Mouse (Mus musculus): ENCODE measurements around the gene Slc17a7. TPM values are rescaled to one million over a fixed set of nuclear protein-coding genes. Genes with fewer than 3 reads are reported as not detected.
A peak's percentile ranks its signal among the peaks of the same experiment; 100 is the strongest.

Slc17a7 gene
- polyA plus RNA-seq, 1 experiment from 2014 or later, result not detected

GRCm38 (mm10) chr7:45135993-45136567 lies 27.7 kb upstream of the Slc17a7 start, which contains the start of the genes Gm45713 and Flt3l:
Gene Gm45713 (minus strand): TSS chr7:45136231.
Gene Flt3l (minus strand): TSS chr7:45136432.
- H3K27me3 ChIP-seq (ENCODE audit: control insufficient read depth, insufficient read depth, low read length), result no peaks in the 10 kb centered on the region
- H3K9me3 ChIP-seq (ENCODE audit: control insufficient read depth, low read length), result no peaks in the 10 kb centered on the region
- DNase-seq (ENCODE audit: low spot score), result peak; percentile 88
- TF ChIP-seq EP300 (optimal IDR thresholded peaks at IDR 0.05) (no peak), CTCF (IDR thresholded peaks at IDR 0.05; ENCODE audit: low read depth) (peak; percentile 99)
- peak within 1 kb of the TSS; percentile 60 for H3K4me3 ChIP-seq (ENCODE audit: low read depth, low read length)
- peak within 1 kb of the TSS; percentile 78 for H3K4me2 ChIP-seq (replicated peaks; ENCODE audit: low read depth)
- H3K36me3 ChIP-seq (ENCODE audit: control insufficient read depth, insufficient read depth, low read length), result no peaks in the 10 kb centered on the region
- peak within 1 kb of the TSS; percentile 70 for H3K9ac ChIP-seq (ENCODE audit: low read length)
- H3K4me1 ChIP-seq (replicated peaks; ENCODE audit: control insufficient read depth, insufficient read depth), result no peaks in the 10 kb centered on the region
- H3K27ac ChIP-seq (replicated peaks), result peak within 1 kb of the TSS; percentile 45
- 3% methylated on average over 29 of the region's 29 CpGs for WGBS
- peak; percentile 85 for ATAC-seq (ENCODE audit: low FRiP score, low TSS enrichment)

DNA sequence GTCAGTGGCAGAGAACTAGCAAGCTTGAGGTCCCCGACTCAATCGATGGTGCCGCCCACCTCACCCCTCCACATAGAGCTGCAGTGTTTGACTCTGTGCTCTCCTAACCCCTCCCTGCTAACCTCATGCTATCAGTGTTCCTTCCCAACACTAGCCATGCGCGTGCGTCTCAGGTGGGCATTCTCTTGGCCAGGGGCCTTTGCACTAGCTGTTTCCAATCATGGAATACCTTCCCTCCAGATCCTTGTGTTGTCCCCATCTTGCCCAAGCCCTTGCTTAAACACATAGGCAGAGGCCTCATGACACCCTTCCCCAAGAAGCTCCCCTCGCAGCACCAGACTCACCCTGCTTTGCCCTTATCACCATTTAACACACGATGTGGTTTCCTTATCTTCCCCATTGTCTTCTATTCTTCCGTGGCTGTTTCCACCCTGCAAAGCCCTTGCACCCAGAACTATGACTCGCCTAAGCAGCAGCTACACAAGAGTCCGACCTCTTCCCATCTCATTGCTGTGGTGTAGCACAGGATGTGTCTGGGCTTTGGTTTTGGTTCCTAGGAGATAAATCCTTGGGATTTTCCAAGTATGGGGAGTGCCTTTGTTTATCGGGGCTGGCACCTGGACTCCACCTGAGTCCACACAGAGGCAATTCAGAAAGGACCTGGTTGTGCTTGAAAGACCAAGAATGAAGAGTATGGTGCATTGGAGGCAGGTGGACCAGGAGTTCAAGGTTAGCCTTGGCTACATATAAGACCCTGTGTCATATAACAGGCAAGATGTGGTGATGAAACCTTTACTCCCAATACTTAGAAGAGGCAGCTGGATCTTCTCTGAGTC lies 26.4 kb upstream of the Slc17a7 start:
- H3K9me3 ChIP-seq (ENCODE audit: control insufficient read depth, low read length), result no peaks in the 10 kb centered on the region
- no peak overlapping the region for H3K4me3 ChIP-seq (ENCODE audit: low read depth, low read length)
- 66% methylated on average over 12 of the region's 12 CpGs for WGBS
- no peak overlapping the region for H3K27ac ChIP-seq (replicated peaks)
- no peak overlapping the region for H3K9ac ChIP-seq (ENCODE audit: low read length)
- ATAC-seq (ENCODE audit: low FRiP score, low TSS enrichment) (no peak), DNase-seq (ENCODE audit: low spot score) (no peak)
- H3K4me1 ChIP-seq (replicated peaks; ENCODE audit: control insufficient read depth, insufficient read depth), result no peaks in the 10 kb centered on the region
- TF ChIP-seq EP300 (optimal IDR thresholded peaks at IDR 0.05), result no peak
- no peak for TF ChIP-seq CTCF (IDR thresholded peaks at IDR 0.05; ENCODE audit: low read depth)
- H3K36me3 ChIP-seq (ENCODE audit: control insufficient read depth, insufficient read depth, low read length), result no peaks in the 10 kb centered on the region
- H3K27me3 ChIP-seq (ENCODE audit: control insufficient read depth, insufficient read depth, low read length), result no peaks in the 10 kb centered on the region
- H3K4me2 ChIP-seq (replicated peaks; ENCODE audit: low read depth), result no peak overlapping the region

DNA sequence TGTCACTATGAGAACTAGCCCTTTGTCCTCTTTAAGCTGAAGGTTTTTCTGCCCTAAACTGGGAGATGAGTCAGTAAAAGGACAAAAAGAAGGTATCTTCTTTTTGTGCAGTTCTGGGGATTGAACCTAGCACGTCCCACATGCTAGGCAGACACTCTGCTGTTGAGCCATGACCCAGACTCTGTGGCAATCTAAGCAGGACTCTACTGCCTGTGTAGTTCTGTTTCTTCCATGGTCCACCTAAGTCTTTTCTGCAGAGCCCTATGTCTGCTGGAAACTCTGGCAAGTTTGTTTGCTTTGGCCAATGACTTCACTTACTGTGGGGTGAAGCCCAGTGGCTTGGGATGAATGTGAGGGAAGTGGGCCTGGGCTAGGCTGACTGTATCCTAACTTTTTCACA lies 25.3 kb upstream of the Slc17a7 start:
- no peak overlapping the region for H3K9ac ChIP-seq (ENCODE audit: low read length)
- no peak for TF ChIP-seq EP300 (optimal IDR thresholded peaks at IDR 0.05)
- no peak for TF ChIP-seq CTCF (IDR thresholded peaks at IDR 0.05; ENCODE audit: low read depth)
- H3K4me1 ChIP-seq (replicated peaks; ENCODE audit: control insufficient read depth, insufficient read depth), result no peaks in the 10 kb centered on the region
- H3K4me2 ChIP-seq (replicated peaks; ENCODE audit: low read depth), result no peak overlapping the region
- no peak overlapping the region for H3K27ac ChIP-seq (replicated peaks)
- H3K27me3 ChIP-seq (ENCODE audit: control insufficient read depth, insufficient read depth, low read length), result no peaks in the 10 kb centered on the region
- H3K36me3 ChIP-seq (ENCODE audit: control insufficient read depth, insufficient read depth, low read length), result no peaks in the 10 kb centered on the region
- no peaks in the 10 kb centered on the region for H3K9me3 ChIP-seq (ENCODE audit: control insufficient read depth, low read length)
- WGBS, result 92% methylated on average over 1 of the region's 1 CpGs
- ATAC-seq (ENCODE audit: low FRiP score, low TSS enrichment) (no peak), DNase-seq (ENCODE audit: low spot score) (no peak)
- H3K4me3 ChIP-seq (ENCODE audit: low read depth, low read length), result no peak overlapping the region

- no peaks in the 10 kb centered on the region for H3K27me3 ChIP-seq (ENCODE audit: control insufficient read depth, insufficient read depth, low read length)
- H3K9ac ChIP-seq (ENCODE audit: low read length), result no peak overlapping the region
- H3K4me3 ChIP-seq (ENCODE audit: low read depth, low read length), result no peak overlapping the region
- TF ChIP-seq EP300 (optimal IDR thresholded peaks at IDR 0.05) (no peak), CTCF (IDR thresholded peaks at IDR 0.05; ENCODE audit: low read depth) (no peak)
- ATAC-seq (ENCODE audit: low FRiP score, low TSS enrichment) (no peak), DNase-seq (ENCODE audit: low spot score) (no peak)
- H3K4me1 ChIP-seq (replicated peaks; ENCODE audit: control insufficient read depth, insufficient read depth), result no peaks in the 10 kb centered on the region
- no peak overlapping the region for H3K27ac ChIP-seq (replicated peaks)
- peaks cover 4% of the 10 kb centered on the region for H3K36me3 ChIP-seq (ENCODE audit: control insufficient read depth, insufficient read depth, low read length)
- 65% methylated on average over 8 of the region's 8 CpGs for WGBS
- no peaks in the 10 kb centered on the region for H3K9me3 ChIP-seq (ENCODE audit: control insufficient read depth, low read length)
- H3K4me2 ChIP-seq (replicated peaks; ENCODE audit: low read depth), result no peak overlapping the region
These were observed 23.6 kb upstream of the Slc17a7 start for GRCm38 (mm10) chr7:45139904-45140723.

- Histone ChIP-seq H3K27ac (replicated peaks) (no peak overlapping the region), H3K4me2 (replicated peaks; ENCODE audit: low read depth) (no peak overlapping the region), H3K9ac (ENCODE audit: low read length) (no peak overlapping the region), H3K27me3 (ENCODE audit: control insufficient read depth, insufficient read depth, low read length) (no peaks in the 10 kb centered on the region), H3K9me3 (ENCODE audit: control insufficient read depth, low read length) (no peaks in the 10 kb centered on the region), H3K4me3 (ENCODE audit: low read depth, low read length) (no peak overlapping the region), H3K36me3 (ENCODE audit: control insufficient read depth, insufficient read depth, low read length) (peaks cover 4% of the 10 kb centered on the region), H3K4me1 (replicated peaks; ENCODE audit: control insufficient read depth, insufficient read depth) (no peaks in the 10 kb centered on the region)
- TF ChIP-seq CTCF (IDR thresholded peaks at IDR 0.05; ENCODE audit: low read depth), result no peak
- TF ChIP-seq EP300 (optimal IDR thresholded peaks at IDR 0.05), result no peak
- ATAC-seq (ENCODE audit: low FRiP score, low TSS enrichment) (no peak), DNase-seq (ENCODE audit: low spot score) (no peak)
- 89% methylated on average over 3 of the region's 3 CpGs for WGBS
These were observed 22.4 kb upstream of the Slc17a7 start for GRCm38 (mm10) chr7:45141319-45141718.

Data from stomach, postnatal 0 days (tissue).